Mouse (Mus musculus) stomach, embryonic 16.5 days (tissue): ENCODE data around the gene P3h2. TPM values are rescaled to one million over a fixed set of nuclear protein-coding genes. Genes with fewer than 3 reads are reported as not detected.

ENCODE experiments used
- ATAC-seq: fragments of 200-750 bp; cut with Nextera tagmentation; 2 replicates; pipeline ENCODE4 v1.8.0; 2017; ENCODE audit warnings: moderate number of reproducible peaks, moderate TSS enrichment; ENCODE audit not compliant: insufficient read depth, low FRiP score
- H3K27ac ChIP-seq: fragments of 300-500 bp; sonication (generic); 2 replicates; pipeline ENCODE4 v1.5.1; 2014; ENCODE audit warnings: low read length
- H3K27me3 ChIP-seq: fragments of 300-500 bp; sonication (generic); 2 replicates; pipeline ENCODE4 v1.6.1; 2014; ENCODE audit warnings: low read length, control low read depth, mixed read lengths; ENCODE audit not compliant: control insufficient read depth, insufficient read depth
- H3K36me3 ChIP-seq: fragments of 300-500 bp; sonication (generic); 2 replicates; pipeline ENCODE4 v1.6.1; 2014; ENCODE audit warnings: low read length; ENCODE audit not compliant: control insufficient read depth, insufficient read depth
- H3K4me1 ChIP-seq: fragments of 300-500 bp; sonication (generic); 2 replicates; pipeline ENCODE4 v1.6.1; 2014; ENCODE audit warnings: low read length, control low read depth, mixed read lengths; ENCODE audit not compliant: control insufficient read depth, insufficient read depth
- H3K4me2 ChIP-seq: fragments of 300-500 bp; sonication (generic); 2 replicates; pipeline ENCODE4 v1.6.1; 2014; ENCODE audit warnings: low read depth, low read length, mixed read lengths
- H3K4me3 ChIP-seq: fragments of 300-500 bp; sonication (generic); replicated peaks from 2 replicates; pipeline ENCODE4 v1.5.1; 2014; ENCODE audit warnings: mild to moderate bottlenecking, low read length
- H3K9ac ChIP-seq: fragments of 300-500 bp; sonication (generic); 2 replicates; pipeline ENCODE4 v1.6.1; 2014; ENCODE audit warnings: low read length
- H3K9me3 ChIP-seq: fragments of 300-500 bp; sonication (generic); replicated peaks from 2 replicates; pipeline ENCODE4 v1.6.1; 2016; ENCODE audit warnings: low read length, control low read depth; ENCODE audit not compliant: control insufficient read depth
- WGBS: fragments of 180-500 bp; shearing (Covaris S2); extraction: QIAGEN DNeasy Blood & Tissue Kit; methylation state at CpG from one replicate; pipeline ENCODE4 v1.1.7; 2014; 5-methylcytosine and 5-hydroxymethylcytosine counted together
- polyA plus RNA-seq: library from polyadenylated mRNA; unstranded; fragments of >200 nt; fragmentation: Nextera tagmentation; extraction: Ambion mirVana; gene quantifications from 2 replicates; pipeline ENCODE4 v1.2.1, GENCODE M21; 2015

Gene P3h2
- polyA plus RNA-seq, 1 experiment from 2014 or later, result 2.3 TPM

- H3K4me2 ChIP-seq, result no peak overlapping the region
- no peaks in the 10 kb centered on the region for H3K36me3 ChIP-seq
- H3K4me3 ChIP-seq, result no peak overlapping the region
- H3K9ac ChIP-seq, result no peak overlapping the region
- no peaks in the 10 kb centered on the region for H3K4me1 ChIP-seq
- no peaks in the 10 kb centered on the region for H3K9me3 ChIP-seq
- WGBS, result 89% methylated on average over 5 of the region's 5 CpGs
- ATAC-seq, result no peak
- H3K27ac ChIP-seq, result no peak overlapping the region
- no peaks in the 10 kb centered on the region for H3K27me3 ChIP-seq
These were observed 145.7 kb downstream of the P3h2 start for GRCm38 (mm10) chr16:25959929-25960328.

- ATAC-seq, result no peak
- H3K27me3 ChIP-seq, result no peaks in the 10 kb centered on the region
- H3K9ac ChIP-seq, result no peak overlapping the region
- H3K4me3 ChIP-seq, result no peak overlapping the region
- no peak overlapping the region for H3K4me2 ChIP-seq
- H3K9me3 ChIP-seq, result no peaks in the 10 kb centered on the region
- no peak overlapping the region for H3K27ac ChIP-seq
- H3K4me1 ChIP-seq, result no peaks in the 10 kb centered on the region
- H3K36me3 ChIP-seq, result no peaks in the 10 kb centered on the region
- 66% methylated on average over 7 of the region's 7 CpGs for WGBS
These were observed 146.8 kb downstream of the P3h2 start for GRCm38 (mm10) chr16:25958650-25959238.

GRCm38 (mm10) chr16:25958213-25958612 is 147.4 kb downstream of the P3h2 start:
- Histone ChIP-seq H3K9ac (no peak overlapping the region), H3K9me3 (no peaks in the 10 kb centered on the region), H3K4me2 (no peak overlapping the region), H3K36me3 (no peaks in the 10 kb centered on the region), H3K4me3 (no peak overlapping the region), H3K4me1 (no peaks in the 10 kb centered on the region), H3K27ac (no peak overlapping the region), H3K27me3 (no peaks in the 10 kb centered on the region)
- ATAC-seq, result no peak
- WGBS, result 86% methylated on average over 10 of the region's 10 CpGs

GRCm38 (mm10) chr16:25956831-25957230 is 148.8 kb downstream of the P3h2 start:
- H3K4me3 ChIP-seq, result no peak overlapping the region
- H3K36me3 ChIP-seq, result no peaks in the 10 kb centered on the region
- no peaks in the 10 kb centered on the region for H3K27me3 ChIP-seq
- no peak overlapping the region for H3K27ac ChIP-seq
- WGBS, result 87% methylated on average over 6 of the region's 6 CpGs
- no peak for ATAC-seq
- H3K4me2 ChIP-seq, result no peak overlapping the region
- H3K9me3 ChIP-seq, result no peaks in the 10 kb centered on the region
- H3K9ac ChIP-seq, result no peak overlapping the region
- no peaks in the 10 kb centered on the region for H3K4me1 ChIP-seq

GRCm38 (mm10) chr16:25954614-25955013 is 151.0 kb downstream of the P3h2 start:
- Histone ChIP-seq H3K36me3 (no peaks in the 10 kb centered on the region), H3K4me3 (no peak overlapping the region), H3K9me3 (no peaks in the 10 kb centered on the region), H3K4me1 (no peaks in the 10 kb centered on the region), H3K27me3 (no peaks in the 10 kb centered on the region), H3K9ac (no peak overlapping the region), H3K4me2 (no peak overlapping the region), H3K27ac (no peak overlapping the region)
- ATAC-seq, result no peak
- WGBS, result 89% methylated on average over 3 of the region's 3 CpGs

- no peaks in the 10 kb centered on the region for H3K9me3 ChIP-seq
- H3K36me3 ChIP-seq, result no peaks in the 10 kb centered on the region
- H3K4me3 ChIP-seq, result no peak overlapping the region
- no peak overlapping the region for H3K4me2 ChIP-seq
- 75% methylated on average over 5 of the region's 5 CpGs for WGBS
- H3K27ac ChIP-seq, result no peak overlapping the region
- no peak for ATAC-seq
- no peaks in the 10 kb centered on the region for H3K4me1 ChIP-seq
- H3K9ac ChIP-seq, result no peak overlapping the region
- no peaks in the 10 kb centered on the region for H3K27me3 ChIP-seq
These were observed 152.2 kb downstream of the P3h2 start for GRCm38 (mm10) chr16:25953359-25953758.

- H3K27me3 ChIP-seq, result no peaks in the 10 kb centered on the region
- H3K36me3 ChIP-seq, result no peaks in the 10 kb centered on the region
- H3K27ac ChIP-seq, result no peak overlapping the region
- ATAC-seq, result no peak
- H3K4me1 ChIP-seq, result no peaks in the 10 kb centered on the region
- no peak overlapping the region for H3K9ac ChIP-seq
- H3K4me3 ChIP-seq, result no peak overlapping the region
- H3K4me2 ChIP-seq, result no peak overlapping the region
- WGBS, result 53% methylated on average over 2 of the region's 2 CpGs
- no peaks in the 10 kb centered on the region for H3K9me3 ChIP-seq
These were observed 153.6 kb downstream of the P3h2 start for GRCm38 (mm10) chr16:25952005-25952404.

GRCm38 (mm10) chr16:25948067-25948466 is 157.5 kb downstream of the P3h2 start:
- 38% methylated on average over 1 of the region's 1 CpGs for WGBS
- H3K4me3 ChIP-seq, result no peak overlapping the region
- no peak overlapping the region for H3K9ac ChIP-seq
- ATAC-seq, result no peak; the same call in 1 of the 2 replicates
- H3K36me3 ChIP-seq, result no peaks in the 10 kb centered on the region
- H3K27ac ChIP-seq, result no peak overlapping the region
- no peaks in the 10 kb centered on the region for H3K27me3 ChIP-seq
- no peak overlapping the region for H3K4me2 ChIP-seq
- no peaks in the 10 kb centered on the region for H3K9me3 ChIP-seq
- H3K4me1 ChIP-seq, result no peaks in the 10 kb centered on the region

- no peaks in the 10 kb centered on the region for H3K4me1 ChIP-seq
- no peak overlapping the region for H3K4me2 ChIP-seq
- no peaks in the 10 kb centered on the region for H3K36me3 ChIP-seq
- ATAC-seq, result no peak
- H3K4me3 ChIP-seq, result no peak overlapping the region
- no peaks in the 10 kb centered on the region for H3K9me3 ChIP-seq
- no peaks in the 10 kb centered on the region for H3K27me3 ChIP-seq
- 46% methylated on average over 12 of the region's 12 CpGs for WGBS
- H3K27ac ChIP-seq, result no peak overlapping the region
- no peak overlapping the region for H3K9ac ChIP-seq
These were observed 160.2 kb downstream of the P3h2 start for GRCm38 (mm10) chr16:25945151-25945955.
